Mouse (Mus musculus) fat pad, adult 2 months (tissue): ENCODE measurements at regions not wholly inside any gene's neighbourhood (a gene's known extent, or its start where the extent isn't known, plus 50 kb on each side); places are given as distances from the start of the nearest gene placed in this dataset.
A peak's percentile ranks its signal among the peaks of the same experiment; 100 is the strongest.

ENCODE experiments used
- DNase-seq: peaks from one replicate; pipeline ENCODE4 v3.0.0-alpha.2; 2011; ENCODE audit warnings: low read depth, low spot score; ENCODE audit errors: extremely low read depth

DNA sequence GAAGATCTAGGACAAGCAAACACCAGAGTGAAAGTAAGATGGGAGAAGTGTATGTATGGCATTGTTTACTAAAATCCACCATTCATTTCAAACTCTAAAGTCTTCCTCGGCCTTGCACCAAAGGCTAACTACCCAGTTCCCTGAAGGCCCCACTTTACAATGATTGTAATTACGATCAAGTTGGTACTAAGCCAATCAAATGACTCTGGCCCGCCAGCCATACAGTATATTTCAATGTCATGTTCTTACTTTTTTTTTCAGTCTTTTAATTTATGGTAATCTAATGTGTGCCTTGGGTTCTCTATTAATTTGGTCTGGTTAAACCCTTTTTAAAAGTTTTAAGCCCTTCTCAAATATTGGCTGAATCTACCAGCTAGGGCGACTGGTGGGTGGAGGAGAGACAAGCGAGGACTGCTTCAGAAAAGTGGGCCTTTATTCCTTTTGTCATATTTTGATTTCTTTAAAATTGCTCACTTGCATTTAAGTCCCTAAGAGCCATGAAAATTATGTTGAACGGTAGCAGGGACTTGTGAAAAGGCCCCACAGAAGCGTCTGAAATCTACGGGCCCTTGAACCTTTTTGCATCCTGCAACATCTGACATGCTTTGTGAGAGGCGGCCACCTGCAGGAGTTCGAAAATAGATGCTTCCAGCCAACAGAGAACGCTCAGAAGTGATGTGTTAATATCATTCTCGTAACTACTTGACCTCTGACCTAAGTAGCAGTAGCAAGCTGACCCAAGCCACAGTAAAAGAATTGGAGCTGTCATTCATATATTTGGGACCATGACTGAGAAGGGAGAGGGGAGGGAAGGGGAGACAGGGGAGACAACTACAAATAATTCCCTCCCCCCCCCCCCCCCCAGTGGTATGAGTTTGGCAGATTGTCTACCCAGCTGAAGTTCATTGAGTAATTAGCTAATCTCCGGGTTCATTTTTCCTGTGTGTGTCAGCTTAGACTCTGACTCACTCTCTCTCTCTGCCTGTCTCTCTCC, 197.2 kb downstream of the Cdca7 start:
- DNase-seq = no peak

DNA sequence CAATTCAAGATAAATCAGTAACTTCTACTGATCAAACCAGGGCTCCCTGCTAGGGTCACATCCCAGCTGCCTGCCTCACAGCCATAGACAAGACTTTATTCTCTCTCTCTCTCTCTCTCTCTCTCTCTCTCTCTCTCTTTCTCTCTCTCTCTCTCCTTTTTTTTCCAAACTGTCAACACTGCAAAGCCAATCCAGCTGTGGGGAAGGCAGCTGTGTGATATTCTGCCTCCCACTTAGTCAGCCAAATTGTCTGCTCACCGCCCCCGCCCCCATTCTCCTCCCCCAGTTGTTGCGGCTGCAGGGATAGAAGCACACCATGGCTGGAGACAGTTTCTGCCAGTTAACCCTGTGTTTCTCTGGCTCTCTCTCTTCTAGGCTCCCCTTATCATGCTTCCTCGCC, 198.3 kb downstream of the Cdca7 start:
- DNase-seq = no peak

DNA sequence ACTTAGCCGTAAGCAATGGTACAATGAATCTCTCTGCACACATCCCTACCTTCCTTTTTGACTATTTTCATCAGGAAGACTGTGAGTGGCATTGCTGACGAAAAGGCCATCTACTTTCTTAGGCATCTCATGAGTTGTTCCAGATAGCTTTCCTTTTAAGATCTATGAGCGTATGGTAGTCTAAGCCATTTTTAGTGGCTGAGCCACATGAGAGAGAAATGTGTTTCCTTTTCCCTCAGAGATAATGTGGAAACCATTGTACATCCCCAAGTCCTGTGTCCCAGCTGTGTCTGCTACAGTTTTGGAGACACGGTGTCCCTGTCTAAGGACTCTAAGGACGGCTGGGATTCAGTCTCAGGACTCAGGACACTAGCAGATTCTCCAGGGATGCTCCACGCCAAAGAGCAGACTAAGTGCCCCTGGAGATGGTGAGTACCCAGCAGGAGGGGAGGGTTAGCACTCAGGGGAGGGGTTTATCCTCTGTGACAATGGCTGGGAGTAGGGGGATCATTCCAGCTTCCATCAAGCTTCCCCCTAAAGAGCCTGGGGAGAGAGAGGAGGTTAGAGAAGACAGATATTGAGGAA, 199.0 kb downstream of the Cdca7 start:
- no peak for DNase-seq

- DNase-seq = no peak
These were observed 201.8 kb downstream of the Cdca7 start for GRCm38 (mm10) chr2:72677731-72678130.

DNA sequence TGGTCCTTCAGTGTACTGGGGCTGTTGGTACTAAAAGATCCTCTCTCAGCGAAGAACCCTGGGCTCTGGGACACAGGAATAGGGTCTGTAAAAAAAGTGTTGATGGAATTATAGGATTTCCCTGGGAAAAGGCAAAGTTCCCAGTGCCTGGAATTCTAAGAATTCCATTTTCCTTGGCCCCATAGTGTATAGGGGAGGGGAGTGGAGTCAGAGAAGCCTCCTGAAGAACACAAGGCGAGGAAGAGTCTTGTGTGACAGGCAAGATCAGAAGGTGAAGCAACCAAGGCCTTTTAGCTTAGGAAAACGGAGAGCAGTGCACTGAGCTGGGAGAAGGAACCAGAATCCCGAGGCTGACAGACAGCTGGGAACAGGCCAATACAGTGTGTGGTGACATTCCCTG, 212.1 kb downstream of the Cdca7 start:
- DNase-seq = no peak

DNA sequence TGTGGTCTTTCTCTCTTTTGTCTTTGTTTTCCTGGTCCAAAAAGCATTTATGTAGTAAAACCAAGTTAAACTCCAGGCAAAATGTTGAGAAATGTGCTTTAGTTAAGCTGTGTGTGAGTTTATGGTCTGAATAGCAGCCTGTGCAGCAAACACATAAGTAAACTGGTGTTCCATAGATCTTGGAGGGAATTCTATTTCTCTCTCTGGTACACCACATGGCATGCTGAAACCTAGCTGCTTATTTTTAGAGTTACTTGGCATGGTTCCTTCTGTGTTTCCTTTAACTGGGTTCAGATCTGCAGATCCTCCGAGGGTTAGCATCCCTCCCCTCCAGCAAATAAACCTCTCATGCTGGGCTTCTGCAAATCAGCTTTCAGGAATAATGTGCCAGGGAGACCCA, 225.1 kb downstream of the Cdca7 start:
- DNase-seq = no peak

GRCm38 (mm10) chr2:72703238-72703637, 227.3 kb downstream of the Cdca7 start:
- no peak for DNase-seq

DNA sequence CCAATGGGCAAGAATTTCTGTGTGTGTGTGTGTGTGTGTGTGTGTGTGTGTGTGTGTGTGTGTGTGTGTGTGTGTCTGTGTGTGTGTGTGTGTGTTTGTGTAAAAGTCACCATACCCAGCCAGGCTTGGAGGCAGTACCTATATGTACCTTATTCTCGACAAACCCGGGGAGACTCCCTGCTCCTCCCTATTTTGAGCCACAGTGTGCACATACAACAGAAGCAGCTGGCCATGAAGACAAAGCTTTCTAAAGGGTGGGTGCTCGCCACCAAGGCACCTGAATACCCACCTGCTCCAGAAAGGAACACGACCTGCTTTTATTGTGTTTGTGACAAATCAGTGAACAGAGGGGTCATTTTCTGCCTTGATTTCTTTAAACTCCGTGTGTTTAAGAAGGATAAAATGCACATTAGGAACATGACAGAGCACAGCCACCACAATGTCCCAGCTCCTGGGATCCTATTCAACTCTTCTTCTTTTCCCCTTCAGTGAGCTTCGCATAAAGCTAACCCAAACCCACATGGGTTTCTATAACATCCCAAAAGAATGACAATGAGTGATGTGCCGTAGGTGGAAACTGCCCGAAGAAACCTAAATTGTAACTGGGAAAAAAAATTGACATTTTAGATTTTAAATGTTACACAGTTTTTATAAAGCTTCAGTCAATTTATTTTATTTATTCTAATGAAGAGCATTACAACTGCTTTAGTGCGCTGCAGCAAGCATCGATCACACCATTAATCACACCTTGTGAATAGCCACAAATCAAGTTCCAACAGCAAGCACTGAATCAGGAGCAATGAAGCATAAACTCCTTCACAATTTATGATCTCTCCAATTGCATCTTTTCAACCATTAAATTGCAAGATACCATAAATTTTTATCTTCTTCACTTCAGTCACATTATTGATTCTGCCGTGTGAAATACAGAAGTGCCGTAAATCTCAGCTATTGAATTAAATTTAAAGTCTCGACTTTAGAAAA, 232.0 kb downstream of the Cdca7 start:
- no peak for DNase-seq

- no peak for DNase-seq
These were observed 241.0 kb downstream of the Cdca7 start for GRCm38 (mm10) chr2:72716931-72717330.

- DNase-seq = no peak
These were observed 251.5 kb downstream of the Sp3 start for GRCm38 (mm10) chr2:72728699-72729098.

- no peak for DNase-seq
These were observed 246.9 kb downstream of the Sp3 start for GRCm38 (mm10) chr2:72733371-72733770.

DNA sequence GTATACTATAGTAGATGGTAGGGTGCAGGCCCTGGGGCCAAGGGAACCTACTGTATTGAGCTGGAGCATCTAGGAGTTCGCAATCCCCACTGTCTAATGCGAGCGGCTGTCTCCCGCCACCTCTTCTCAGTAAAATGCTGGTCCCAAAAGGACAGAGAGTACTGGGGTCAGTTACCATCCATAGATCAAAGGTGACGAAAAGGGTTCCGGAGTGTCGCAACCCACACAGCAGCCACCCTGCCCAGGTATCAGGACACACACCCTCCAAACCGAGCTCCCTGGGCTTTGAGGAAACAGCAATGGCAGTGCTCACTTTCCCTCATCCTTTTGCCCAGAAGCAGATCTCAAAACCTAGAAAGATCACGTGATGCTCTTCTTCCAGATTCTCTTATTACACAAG, 245.2 kb downstream of the Sp3 start:
- DNase-seq = no peak

DNA sequence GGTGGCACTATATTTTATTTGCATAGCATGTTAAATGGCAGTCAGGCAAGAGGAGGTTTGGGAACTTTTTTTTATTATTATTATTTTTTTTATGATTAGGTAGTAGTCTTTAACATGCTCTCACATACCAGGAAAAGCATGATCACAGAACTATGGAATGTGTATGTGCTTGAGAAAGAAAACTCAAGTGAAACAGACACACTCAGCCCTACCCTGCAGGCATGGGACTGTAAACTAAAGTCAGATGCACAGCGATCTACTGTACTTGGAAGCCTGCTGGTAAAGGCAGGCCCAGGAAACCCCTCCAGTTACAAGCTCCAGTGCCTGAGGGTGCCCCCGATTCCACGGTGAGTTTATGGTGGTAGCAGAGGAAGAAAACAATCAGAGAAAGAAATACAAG, 243.6 kb downstream of the Sp3 start:
- no peak for DNase-seq

GRCm38 (mm10) chr2:72740391-72741361, 239.6 kb downstream of the Sp3 start:
- no peak for DNase-seq

DNA sequence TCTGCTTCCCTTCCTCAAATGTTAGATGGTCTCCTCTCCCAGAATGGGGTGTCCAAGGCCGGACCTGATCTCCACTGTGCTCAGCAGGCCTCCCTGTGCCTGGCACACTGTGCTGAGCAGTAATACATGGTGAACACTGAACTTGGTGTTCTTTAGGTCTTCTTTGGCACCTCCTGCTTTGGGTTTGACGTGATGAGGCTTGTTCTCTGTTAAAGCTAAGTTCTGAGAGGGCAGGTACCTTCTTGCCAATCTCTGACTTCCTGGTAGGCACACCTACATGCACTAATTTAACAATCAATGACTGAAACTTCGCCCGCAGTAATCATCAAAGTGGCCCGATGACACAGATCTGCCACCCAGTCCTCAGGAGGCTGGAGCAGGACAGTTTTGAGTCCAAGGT, 238.5 kb downstream of the Sp3 start:
- DNase-seq = peak; percentile 96

GRCm38 (mm10) chr2:72743651-72744050, 236.6 kb downstream of the Sp3 start:
- DNase-seq = no peak

DNA sequence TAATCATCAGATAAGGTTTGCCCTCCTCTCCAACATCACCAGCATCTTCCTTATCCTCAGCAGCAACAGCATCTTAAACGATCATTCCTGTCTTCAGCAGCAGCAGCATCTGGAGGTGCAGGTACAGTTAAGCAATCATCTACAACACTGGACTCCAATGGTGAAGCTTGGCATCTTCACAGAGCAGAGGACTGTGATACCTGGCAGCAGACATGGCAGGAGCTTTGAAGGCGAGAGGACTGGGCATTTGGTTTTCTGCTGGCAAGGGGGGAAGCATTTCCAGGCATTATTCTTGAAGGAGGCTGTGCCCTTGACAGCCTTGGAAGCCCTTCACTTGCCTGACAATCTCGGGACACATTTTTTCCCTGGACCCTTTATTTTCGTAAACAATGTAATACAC, 235.3 kb downstream of the Sp3 start:
- DNase-seq = no peak

GRCm38 (mm10) chr2:72746476-72747215, 233.6 kb downstream of the Sp3 start:
- no peak for DNase-seq

- DNase-seq = no peak
These were observed 232.9 kb downstream of the Sp3 start for GRCm38 (mm10) chr2:72747299-72747698.
